Mouse (Mus musculus) granulocyte monocyte progenitor cell, adult 5-6 weeks (primary cell): ENCODE measurements around the gene Pet117. TPM values are rescaled to one million over a fixed set of nuclear protein-coding genes. Genes with fewer than 3 reads are reported as not detected.
A peak's percentile ranks its signal among the peaks of the same experiment; 100 is the strongest.
"Not testable (repeated sequence)": the region's sequence is repeated elsewhere in the genome, so short reads cannot be mapped to it uniquely, and the experiment has no call there.

Experiments
- ATAC-seq: replicated peaks from 2 replicates; pipeline ENCODE4 v1.8.0; 2016; ENCODE audit warnings: mild to moderate bottlenecking, moderate TSS enrichment, inconsistent platforms; ENCODE audit not compliant: poor library complexity, severe bottlenecking
- total RNA-seq, 2 experiments: library from RNA; stranded (forward) in 1 of 2; stranded (reverse) in 1 of 2; fragments of 200-712, 200-1000 nt in 1 of 2; fragments of >200 nt in 1 of 2; fragmentation: Nextera tagmentation in 1 of 2; gene quantifications; 2 replicates each; pipeline ENCODE4 v1.2.3; 2014 to 2017

The Pet117 gene
- not detected in 2 replicates for total RNA-seq (2014; fragmentation: Nextera tagmentation)
- total RNA-seq (2017): not detected in 2 replicates

GRCm38 (mm10) chr2:144368400-144369019, at the start of gene Pet117, which contains the start of gene Kat14:
Gene Pet117, plus strand, starts transcription at chr2:144368996.
Gene Kat14, plus strand, starts transcription at chr2:144368983.
- ATAC-seq: peak; percentile 96

- no peak for ATAC-seq
These were observed 44.6 kb upstream of the Pet117 start for GRCm38 (mm10) chr2:144324218-144324617.

GRCm38 (mm10) chr2:144329451-144329850, 39.3 kb upstream of the Pet117 start:
- ATAC-seq: no peak

- no peak for ATAC-seq
These were observed 38.9 kb upstream of the Pet117 start for GRCm38 (mm10) chr2:144329937-144330336.

GRCm38 (mm10) chr2:144330352-144330959, 38.3 kb upstream of the Pet117 start:
- ATAC-seq: peak; percentile 13; the same call in 1 of the 2 replicates

GRCm38 (mm10) chr2:144330960-144331371, 37.8 kb upstream of the Pet117 start:
- peak; percentile 64 for ATAC-seq

- peak; percentile 35 for ATAC-seq
These were observed 37.1 kb upstream of the Pet117 start, which contains the start of gene Ovol2 for GRCm38 (mm10) chr2:144331401-144332302. Gene Ovol2, minus strand, starts transcription at chr2:144332146.

- no peak for ATAC-seq
These were observed 36.3 kb upstream of the Pet117 start for GRCm38 (mm10) chr2:144332486-144332885.

- ATAC-seq: no peak
These were observed 35.5 kb upstream of the Pet117 start for GRCm38 (mm10) chr2:144333138-144333842.

- ATAC-seq: peak; percentile 63
These were observed 31.6 kb upstream of the Pet117 start for GRCm38 (mm10) chr2:144337230-144337629.

GRCm38 (mm10) chr2:144337701-144338100, 31.1 kb upstream of the Pet117 start:
- peak; percentile 92 for ATAC-seq

GRCm38 (mm10) chr2:144338149-144338548, 30.6 kb upstream of the Pet117 start:
- not testable (repeated sequence) for ATAC-seq

GRCm38 (mm10) chr2:144343158-144343557, 25.6 kb upstream of the Pet117 start:
- ATAC-seq: no peak

GRCm38 (mm10) chr2:144348525-144348924, 20.3 kb upstream of the Pet117 start:
- ATAC-seq: peak; percentile 76

- no peak for ATAC-seq
These were observed 16.0 kb upstream of the Pet117 start for GRCm38 (mm10) chr2:144352843-144353242.

- peak; percentile 70 for ATAC-seq
These were observed 225 bp downstream of the Pet117 start for GRCm38 (mm10) chr2:144369020-144369421.

GRCm38 (mm10) chr2:144369511-144369910, 715 bp downstream of the Pet117 start:
- peak; percentile 17; the same call in 1 of the 2 replicates for ATAC-seq

- ATAC-seq: no peak
These were observed 2.8 kb downstream of the Pet117 start for GRCm38 (mm10) chr2:144371566-144371965.

- no peak for ATAC-seq
These were observed 4.3 kb downstream of the Pet117 start for GRCm38 (mm10) chr2:144373063-144373462.

- ATAC-seq: no peak
These were observed 6.4 kb downstream of the Pet117 start for GRCm38 (mm10) chr2:144375063-144375703.
